Mouse (Mus musculus): ENCODE data around the gene Mapk8ip1.

DNA sequence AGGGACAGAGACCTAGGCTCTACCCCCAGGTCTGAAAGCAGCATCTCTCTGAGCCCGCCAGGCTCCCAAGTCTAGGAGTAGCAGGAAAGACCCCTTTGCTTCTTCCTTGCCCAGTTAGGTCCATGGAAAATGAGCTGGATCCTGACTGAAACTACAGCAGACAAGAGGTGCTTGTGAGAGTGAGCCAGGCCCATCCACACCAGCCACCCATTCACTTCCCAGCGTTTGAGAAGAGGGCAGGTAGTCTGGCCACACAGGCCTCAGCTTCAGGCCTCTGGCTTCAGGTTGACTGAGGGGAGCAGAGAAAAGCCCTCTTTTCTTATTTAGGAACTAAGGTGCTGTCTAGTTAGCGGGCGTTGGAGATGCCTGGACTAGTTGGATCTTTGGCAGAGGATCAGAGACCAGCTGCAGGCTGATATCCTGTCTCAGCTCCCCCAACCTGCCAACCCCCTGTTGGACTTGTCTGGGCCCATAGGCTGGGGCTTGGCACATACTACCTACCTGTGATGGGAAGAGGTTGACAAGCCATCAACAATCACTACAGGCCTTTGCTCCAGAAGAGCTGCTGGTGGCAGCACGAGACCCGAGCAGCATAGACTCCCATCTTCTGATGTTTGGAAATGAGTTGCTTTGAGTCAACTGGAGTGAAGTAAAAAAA, 38.4 kb downstream of the Mapk8ip1 start:
- TF ChIP-seq POLR2A (IDR thresholded peaks at IDR 0.05; ENCODE audit: borderline replicate concordance, low read depth, low read length) (no peak), CTCF (IDR thresholded peaks at IDR 0.05; ENCODE audit: low read depth, low read length) (no peak)
